Mouse (Mus musculus): ENCODE measurements around the gene Ust. TPM values are rescaled to one million over a fixed set of nuclear protein-coding genes. Genes with fewer than 3 reads are reported as not detected.
"Not testable (repeated sequence)": the region's sequence is repeated elsewhere in the genome, so short reads cannot be mapped to it uniquely, and the experiment has no call there.

Ust gene
- total RNA-seq (2012; rRNA removed) (not detected in 2 replicates), total RNA-seq (2014; rRNA removed) (not detected in 2 replicates), polyA plus RNA-seq (2012; ENCODE audit: insufficient read length, low read depth) (not detected in 2 replicates)

- Histone ChIP-seq H3K79me2 (replicated peaks; ENCODE audit: control insufficient read depth, extremely low read depth, insufficient read depth, poor library complexity, severe bottlenecking) (no peaks in the 10 kb centered on the region), H3K4me2 (ENCODE audit: insufficient read depth, low read depth, poor library complexity, severe bottlenecking) (no peak within 1 kb of the TSS), H3K4me1 (ENCODE audit: control insufficient read depth in 1 of 2, insufficient read depth in 2 of 2) (peaks cover 0 to 2% of the 10 kb centered on the region in 2 experiments; a peak in 2 of 4 replicates), H3K9me3 (replicated peaks; ENCODE audit: low read length) (peaks cover 11% of the 10 kb centered on the region), H3K27me3 (replicated peaks) (no peaks in the 10 kb centered on the region), H3K4me3 (replicated peaks in 1 of 3; ENCODE audit: low read depth in 2 of 3, low read length in 2 of 3, poor library complexity in 1 of 3) (no peak within 1 kb of the TSS), H3K9ac (ENCODE audit: insufficient read depth, low read depth) (no peak within 1 kb of the TSS), H3K27ac (ENCODE audit: insufficient read depth, low read depth) (no peak within 1 kb of the TSS), H3K36me3 (replicated peaks in 1 of 2; ENCODE audit: control insufficient read depth in 1 of 2, insufficient read depth in 1 of 2, low read length in 1 of 2) (no peaks in the 10 kb centered on the region)
- TF ChIP-seq SMC3 (IDR thresholded peaks at IDR 0.05; ENCODE audit: low read depth, low read length) (no peak), MAZ (IDR thresholded peaks at IDR 0.05; ENCODE audit: low read depth, low read length) (no peak), PAX5 (IDR thresholded peaks at IDR 0.05; ENCODE audit: low read length) (no peak), JUND (conservative IDR thresholded peaks at IDR 0.05; ENCODE audit: low read depth, low read length) (no peak), MEF2A (IDR thresholded peaks at IDR 0.05; ENCODE audit: borderline replicate concordance, low read depth, low read length) (no peak), CHD1 (IDR thresholded peaks at IDR 0.05; ENCODE audit: low read depth, low read length) (no peak), NELFE (IDR thresholded peaks at IDR 0.05; ENCODE audit: low read depth, low read length) (no peak), SIN3A (IDR thresholded peaks at IDR 0.05; ENCODE audit: low read length) (no peak), MXI1 (IDR thresholded peaks at IDR 0.05; ENCODE audit: low read depth, low read length) (no peak), USF2 (conservative IDR thresholded peaks at IDR 0.05; ENCODE audit: low read depth, low read length) (no peak), HCFC1 (IDR thresholded peaks at IDR 0.05; ENCODE audit: low read depth, low read length) (no peak), ELF1 (IDR thresholded peaks at IDR 0.05; ENCODE audit: low read depth, low read length) (no peak), MAFK (IDR thresholded peaks at IDR 0.05; ENCODE audit: insufficient replicate concordance, low read length) (no peak), GABPA (IDR thresholded peaks at IDR 0.05; ENCODE audit: insufficient replicate concordance, low read depth, low read length) (no peak), ZNF384 (IDR thresholded peaks at IDR 0.05; ENCODE audit: low read depth, low read length) (no peak), POLR2A (IDR thresholded peaks at IDR 0.05; ENCODE audit: low read depth, low read length) (no peak), CTCF (conservative IDR thresholded peaks at IDR 0.05 in 1 of 2, IDR thresholded peaks at IDR 0.05 in 1 of 2; ENCODE audit: low read depth in 2 of 2, low read length in 2 of 2) (no peak)
- DNase-seq (ENCODE audit: extremely low read depth) = no peak
- in situ Hi-C loops (cut with MboI; ENCODE audit: low pct_ligation_motif_present, low pct_unique_long_range_greater_than_20kb, low sequenced_read_pairs) = no loop called here
- dilution Hi-C loops (cut with MboI; ENCODE audit: extremely low pct_ligation_motif_present, extremely low pct_unique_long_range_greater_than_20kb, low sequenced_read_pairs) = no loop called here
Measured at GRCm38 (mm10) chr10:8518141-8519013, at the start of gene Ust. Ust (minus strand) TSS chr10:8518825.

- no peaks in the 10 kb centered on the region for H3K36me3 ChIP-seq (replicated peaks in 1 of 2; ENCODE audit: control insufficient read depth in 1 of 2, insufficient read depth in 1 of 2, low read length in 1 of 2)
- TF ChIP-seq ELF1 (IDR thresholded peaks at IDR 0.05; ENCODE audit: low read depth, low read length) = no peak
- TF ChIP-seq RAD21 (IDR thresholded peaks at IDR 0.05; ENCODE audit: low read depth, low read length) = no peak
- in situ Hi-C loops (cut with MboI; ENCODE audit: low pct_ligation_motif_present, low pct_unique_long_range_greater_than_20kb, low sequenced_read_pairs) = no loop called here
Measured at GRCm38 (mm10) chr10:8561366-8561765, 42.7 kb upstream of the Ust start.

GRCm38 (mm10) chr10:8559566-8559965 is 40.9 kb upstream of the Ust start:
- dilution Hi-C loops (cut with MboI; ENCODE audit: extremely low pct_ligation_motif_present, extremely low pct_unique_long_range_greater_than_20kb, low sequenced_read_pairs); H3K4me1 ChIP-seq (ENCODE audit: control insufficient read depth in 1 of 2, insufficient read depth in 2 of 2); H3K79me2 ChIP-seq (replicated peaks; ENCODE audit: control insufficient read depth, extremely low read depth, insufficient read depth, poor library complexity, severe bottlenecking); H3K36me3 ChIP-seq (replicated peaks in 1 of 2; ENCODE audit: control insufficient read depth in 1 of 2, insufficient read depth in 1 of 2, low read length in 1 of 2); H3K4me3 ChIP-seq (replicated peaks in 1 of 3; ENCODE audit: low read depth in 2 of 3, low read length in 2 of 3, poor library complexity in 1 of 3); H3K27ac ChIP-seq (ENCODE audit: insufficient read depth, low read depth); DNase-seq (ENCODE audit: extremely low read depth); H3K4me2 ChIP-seq (ENCODE audit: insufficient read depth, low read depth, poor library complexity, severe bottlenecking); H3K27me3 ChIP-seq (replicated peaks); H3K9ac ChIP-seq (ENCODE audit: insufficient read depth, low read depth); in situ Hi-C loops (cut with MboI; ENCODE audit: low pct_ligation_motif_present, low pct_unique_long_range_greater_than_20kb, low sequenced_read_pairs); H3K9me3 ChIP-seq (replicated peaks; ENCODE audit: low read length): not testable (repeated sequence)

More at GRCm38 (mm10) chr10:8561366-8561765, 42.7 kb upstream of the Ust start:
- DNase-seq (ENCODE audit: extremely low read depth) = no peak
- H3K27ac ChIP-seq (ENCODE audit: insufficient read depth, low read depth) = no peak overlapping the region
- H3K79me2 ChIP-seq (replicated peaks; ENCODE audit: control insufficient read depth, extremely low read depth, insufficient read depth, poor library complexity, severe bottlenecking) = no peaks in the 10 kb centered on the region
- no peak overlapping the region for H3K4me2 ChIP-seq (ENCODE audit: insufficient read depth, low read depth, poor library complexity, severe bottlenecking)
- no peak overlapping the region for H3K9ac ChIP-seq (ENCODE audit: insufficient read depth, low read depth)
- no peaks in the 10 kb centered on the region for H3K27me3 ChIP-seq (replicated peaks)
- H3K4me1 ChIP-seq (ENCODE audit: control insufficient read depth in 1 of 2, insufficient read depth in 2 of 2) = no peaks in the 10 kb centered on the region
- H3K9me3 ChIP-seq (replicated peaks; ENCODE audit: low read length) = no peaks in the 10 kb centered on the region
- H3K4me3 ChIP-seq (replicated peaks in 1 of 3; ENCODE audit: low read depth in 2 of 3, low read length in 2 of 3, poor library complexity in 1 of 3) = no peak overlapping the region
- dilution Hi-C loops (cut with MboI; ENCODE audit: extremely low pct_ligation_motif_present, extremely low pct_unique_long_range_greater_than_20kb, low sequenced_read_pairs) = no loop called here

GRCm38 (mm10) chr10:8552239-8552638 is 33.6 kb upstream of the Ust start:
- in situ Hi-C loops (cut with MboI; ENCODE audit: low pct_ligation_motif_present, low pct_unique_long_range_greater_than_20kb, low sequenced_read_pairs) = not testable (repeated sequence)

More at GRCm38 (mm10) chr10:8552239-8552638, 33.6 kb upstream of the Ust start:
- H3K4me3 ChIP-seq (replicated peaks in 1 of 3; ENCODE audit: low read depth in 2 of 3, low read length in 2 of 3, poor library complexity in 1 of 3); H3K79me2 ChIP-seq (replicated peaks; ENCODE audit: control insufficient read depth, extremely low read depth, insufficient read depth, poor library complexity, severe bottlenecking); H3K27ac ChIP-seq (ENCODE audit: insufficient read depth, low read depth); H3K4me1 ChIP-seq (ENCODE audit: control insufficient read depth in 1 of 2, insufficient read depth in 2 of 2); dilution Hi-C loops (cut with MboI; ENCODE audit: extremely low pct_ligation_motif_present, extremely low pct_unique_long_range_greater_than_20kb, low sequenced_read_pairs); H3K27me3 ChIP-seq (replicated peaks); H3K4me2 ChIP-seq (ENCODE audit: insufficient read depth, low read depth, poor library complexity, severe bottlenecking); DNase-seq (ENCODE audit: extremely low read depth); H3K9me3 ChIP-seq (replicated peaks; ENCODE audit: low read length); H3K9ac ChIP-seq (ENCODE audit: insufficient read depth, low read depth); H3K36me3 ChIP-seq (replicated peaks in 1 of 2; ENCODE audit: control insufficient read depth in 1 of 2, insufficient read depth in 1 of 2, low read length in 1 of 2): not testable (repeated sequence)

All from CH12.LX (cell line).